Mouse (Mus musculus) adrenal gland, postnatal 14 days (tissue): Measurements from ENCODE around the gene Slc12a8. TPM values are rescaled to one million over a fixed set of nuclear protein-coding genes. Genes with fewer than 3 reads are reported as not detected.

Experiments
- DNase-seq: peaks from one replicate; pipeline ENCODE4 v3.0.0; 2021; ENCODE audit warnings: mixed read lengths
- total RNA-seq: library from RNA; stranded (reverse); gene quantifications from 2 replicates; pipeline ENCODE4 v1.2.3, GENCODE M21; 2021

Slc12a8 gene
- total RNA-seq, 1 experiment from 2014 or later = 0.52 TPM

GRCm38 (mm10) chr16:33675151-33675847 lies 158.2 kb downstream of the Slc12a8 start:
- peak; percentile 21 for DNase-seq

GRCm38 (mm10) chr16:33675848-33676184 lies 158.7 kb downstream of the Slc12a8 start:
- no peak for DNase-seq

DNA sequence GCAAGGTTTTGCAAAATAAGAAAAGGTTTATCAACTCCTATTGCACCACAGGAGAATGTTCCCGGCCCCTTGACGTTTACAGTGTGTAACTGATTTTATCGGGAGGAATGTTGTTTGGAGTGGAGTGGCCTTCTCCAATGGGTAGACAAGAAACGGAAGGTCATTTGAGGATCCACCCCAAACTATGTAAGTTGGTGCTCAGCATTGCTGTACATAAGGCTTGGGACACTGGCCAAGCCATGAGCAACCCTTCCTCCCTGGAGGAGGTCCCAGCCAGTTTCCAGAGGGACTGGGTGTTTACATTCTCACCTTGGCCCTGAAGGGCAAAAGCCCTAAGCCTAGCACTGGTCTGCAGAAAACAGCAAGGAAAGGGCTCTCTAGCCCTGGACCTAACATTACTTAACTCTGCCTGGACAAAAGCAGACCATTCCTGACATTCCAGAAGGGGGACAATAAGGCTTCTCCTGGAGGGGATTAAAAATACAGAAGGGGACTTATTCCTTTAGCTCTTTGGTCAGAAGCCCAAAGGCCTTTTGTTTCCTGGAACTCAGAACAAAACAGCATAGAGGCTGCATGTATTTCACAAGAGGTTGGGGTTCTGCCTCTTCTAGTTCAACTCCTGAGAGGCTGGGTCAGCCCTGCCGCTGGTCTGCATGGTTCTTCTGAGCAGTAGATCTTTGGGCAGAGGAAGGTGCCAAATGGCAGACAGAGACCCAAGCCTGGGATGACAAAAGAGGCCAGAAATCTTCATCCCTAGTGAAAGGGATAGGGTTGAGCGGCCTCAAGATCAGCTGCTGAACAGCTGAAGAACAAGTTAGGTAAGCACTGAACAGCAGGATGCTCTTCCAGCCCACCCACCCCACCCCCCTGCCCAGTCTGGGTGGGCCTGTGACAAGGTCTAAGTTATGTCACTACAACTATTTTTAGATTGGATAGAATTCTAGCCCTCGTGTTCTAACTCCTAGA lies 159.5 kb downstream of the Slc12a8 start:
- DNase-seq = peak; percentile 56

GRCm38 (mm10) chr16:33677313-33677690 lies 160.2 kb downstream of the Slc12a8 start:
- no peak for DNase-seq

DNA sequence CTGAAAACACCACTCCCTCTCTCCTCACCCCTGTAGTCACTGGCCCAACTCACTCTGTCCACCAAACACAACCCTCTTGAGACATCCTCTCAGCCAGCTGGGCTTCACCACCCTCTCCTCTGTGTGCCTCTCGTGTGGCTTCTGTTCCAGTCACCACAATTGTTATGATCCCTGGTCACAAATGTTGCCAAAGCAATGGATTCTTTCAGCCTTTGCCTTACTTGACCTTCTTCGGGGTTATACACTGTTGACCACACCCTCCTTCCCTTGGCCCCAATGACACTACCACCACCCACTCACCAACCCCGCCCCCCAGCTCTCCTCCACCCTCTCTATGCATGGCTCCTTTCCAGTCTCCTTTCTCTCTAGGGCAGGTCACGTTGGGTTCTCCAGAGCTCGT lies 160.8 kb downstream of the Slc12a8 start:
- DNase-seq = peak; percentile 73

- no peak for DNase-seq
Measured at GRCm38 (mm10) chr16:33680271-33680670, 163.1 kb downstream of the Slc12a8 start.

DNA sequence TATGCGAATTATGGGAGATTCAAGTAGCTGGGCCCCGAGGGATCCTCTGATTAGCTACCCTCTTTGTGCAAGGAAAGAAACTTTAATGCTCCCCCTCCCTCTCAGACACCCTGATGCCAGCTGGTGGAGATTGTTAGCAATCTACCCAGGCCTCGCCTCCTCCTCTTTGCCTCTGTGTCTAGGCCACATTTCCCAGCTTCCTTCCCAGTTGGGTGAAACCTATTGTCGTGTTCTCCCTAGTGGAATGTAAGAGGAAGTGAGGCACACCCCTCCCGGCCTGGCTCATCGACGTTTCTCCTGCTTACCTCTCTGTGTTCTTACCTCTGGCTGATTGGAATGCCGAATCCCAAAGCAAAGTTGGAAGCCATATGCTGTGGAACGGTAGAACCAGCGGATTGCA lies 163.7 kb downstream of the Slc12a8 start:
- DNase-seq = peak; percentile 25

GRCm38 (mm10) chr16:33681661-33682060 lies 164.5 kb downstream of the Slc12a8 start:
- no peak for DNase-seq

- DNase-seq = no peak
Measured at GRCm38 (mm10) chr16:33682651-33683050, 165.5 kb downstream of the Slc12a8 start.

GRCm38 (mm10) chr16:33683206-33684161 lies 166.4 kb downstream of the Slc12a8 start:
- no peak for DNase-seq

- DNase-seq = peak; percentile 89
Measured at GRCm38 (mm10) chr16:33684162-33684702, 167.1 kb downstream of the Slc12a8 start, which contains the start of gene Heg1. TSS of gene Heg1 (plus strand) at chr16:33684370.

DNA sequence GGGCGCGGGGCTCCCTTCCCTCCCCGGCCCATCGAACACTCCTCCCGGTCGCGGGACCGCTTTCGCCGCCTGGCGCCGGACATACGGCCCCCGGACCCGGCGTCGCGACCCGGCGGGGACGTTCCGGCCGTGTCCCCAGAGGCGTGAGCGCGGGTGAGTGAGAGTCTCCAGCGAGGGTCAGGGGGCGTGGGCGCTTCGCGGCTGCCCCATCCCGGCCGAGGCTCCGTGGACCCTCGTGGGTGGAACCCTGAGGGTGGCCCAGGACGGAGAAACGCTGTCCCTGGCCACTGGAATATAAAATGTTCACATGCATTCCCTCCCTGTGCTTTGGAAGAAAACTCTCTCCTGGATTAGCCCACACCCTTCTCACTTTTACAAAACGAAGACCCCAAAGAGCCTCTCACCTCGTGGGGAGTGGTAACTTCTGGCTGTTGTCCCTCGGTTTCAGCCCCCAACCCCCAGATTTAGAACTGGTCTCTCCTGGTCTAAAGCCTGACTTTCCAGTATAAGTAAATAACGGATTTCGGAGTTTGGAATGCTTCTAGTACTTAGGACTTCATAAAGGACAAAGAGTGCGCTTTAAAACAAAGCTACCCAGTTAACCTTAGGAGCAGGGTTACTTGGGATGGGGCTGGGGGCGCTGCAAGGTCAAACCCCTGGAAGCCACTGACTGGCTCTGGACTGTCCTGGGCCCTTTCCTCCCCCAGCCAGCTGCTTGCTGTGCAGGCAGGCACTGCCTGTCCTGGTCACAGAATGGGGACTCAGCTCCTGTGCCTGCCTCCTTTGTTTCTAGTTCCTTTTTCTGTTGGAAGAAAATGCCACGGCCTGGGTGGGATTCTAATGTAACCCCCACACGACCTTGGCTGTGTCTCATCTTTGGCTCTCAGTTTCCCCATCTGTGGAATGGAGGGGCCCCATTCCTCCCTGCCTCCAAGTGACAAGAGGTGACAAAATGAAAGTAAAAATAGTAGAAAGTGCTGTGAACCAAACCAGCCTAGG lies 167.9 kb downstream of the Slc12a8 start:
- DNase-seq = peak; percentile 38

DNA sequence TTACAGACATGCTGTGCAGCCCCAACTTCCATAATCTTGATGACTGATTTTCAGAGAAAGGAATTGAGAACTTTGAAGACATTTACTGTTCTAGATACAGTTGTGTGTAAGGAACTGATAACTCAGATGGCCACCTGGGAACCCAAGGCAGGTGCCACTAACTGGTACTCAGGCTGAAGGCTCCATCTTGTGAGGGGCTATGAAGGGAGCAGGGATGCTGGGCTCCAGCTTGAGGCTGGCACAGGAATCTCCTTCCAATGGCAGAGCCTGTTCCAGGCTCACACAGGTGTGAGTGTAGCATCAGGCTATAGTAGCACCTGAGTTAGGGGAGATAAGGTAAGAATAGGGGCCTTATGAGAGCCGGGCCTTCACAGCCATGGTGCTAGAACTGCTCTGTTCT lies 168.9 kb downstream of the Slc12a8 start:
- no peak for DNase-seq

- no peak for DNase-seq
Measured at GRCm38 (mm10) chr16:33687724-33688123, 170.6 kb downstream of the Slc12a8 start.

GRCm38 (mm10) chr16:33690975-33691747 lies 174.0 kb downstream of the Slc12a8 start:
- DNase-seq = no peak

DNA sequence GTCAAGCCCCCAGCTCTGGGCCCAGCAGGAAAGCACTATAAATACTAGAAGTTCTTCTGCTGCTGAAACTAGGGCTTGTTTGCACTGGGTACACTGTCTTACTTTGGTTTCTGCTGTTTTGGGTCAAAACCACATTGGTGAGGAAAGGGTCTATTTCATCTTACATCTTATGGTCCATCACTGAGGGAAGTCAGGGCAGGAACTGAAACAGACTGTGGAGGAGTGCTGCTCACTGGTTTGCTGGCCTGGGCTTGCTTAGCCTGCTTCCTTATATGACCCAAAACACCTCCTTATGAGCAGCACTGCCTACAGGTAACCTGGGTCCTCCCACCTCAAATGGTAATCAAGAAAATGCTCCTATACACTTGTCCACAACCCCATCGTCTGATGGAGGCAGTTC lies 176.4 kb downstream of the Slc12a8 start:
- DNase-seq = no peak

DNA sequence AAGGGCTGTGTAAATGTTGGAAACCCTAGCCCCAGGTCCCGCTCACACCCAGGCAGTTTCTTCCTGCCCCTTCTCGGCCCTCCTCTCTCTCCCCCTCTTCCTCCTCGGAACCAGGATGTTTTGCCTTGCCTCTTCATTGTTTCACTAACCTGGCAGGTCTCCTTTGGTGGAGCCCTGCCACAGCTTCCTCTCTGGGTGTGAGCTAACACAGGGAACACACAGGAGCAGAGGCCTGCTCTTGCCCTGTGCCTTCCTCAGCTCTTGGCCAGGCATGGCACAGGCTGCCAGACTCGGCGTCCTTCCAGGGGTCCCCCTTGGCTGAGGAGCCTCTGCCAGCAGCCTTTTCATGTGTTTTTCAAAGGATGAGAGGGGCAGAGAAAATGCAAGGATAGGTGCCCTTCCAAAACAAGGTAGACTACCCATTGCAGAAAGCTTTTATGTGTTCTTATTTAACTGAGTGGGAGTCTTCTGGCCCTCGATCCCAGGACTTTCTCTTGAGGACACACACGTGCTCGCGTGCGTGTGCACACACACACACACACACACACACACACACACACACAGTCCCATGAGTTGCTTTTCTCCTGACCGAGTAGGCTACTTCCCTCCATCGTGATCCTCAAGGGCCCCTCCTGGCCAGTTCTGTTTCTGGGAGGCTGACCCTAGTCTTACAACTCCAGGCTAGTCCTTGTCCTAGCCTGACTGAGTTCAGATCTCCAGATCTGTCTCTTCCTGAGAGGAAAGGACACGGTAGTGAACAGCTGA lies 179.9 kb downstream of the Slc12a8 start:
- peak; percentile 72 for DNase-seq

DNA sequence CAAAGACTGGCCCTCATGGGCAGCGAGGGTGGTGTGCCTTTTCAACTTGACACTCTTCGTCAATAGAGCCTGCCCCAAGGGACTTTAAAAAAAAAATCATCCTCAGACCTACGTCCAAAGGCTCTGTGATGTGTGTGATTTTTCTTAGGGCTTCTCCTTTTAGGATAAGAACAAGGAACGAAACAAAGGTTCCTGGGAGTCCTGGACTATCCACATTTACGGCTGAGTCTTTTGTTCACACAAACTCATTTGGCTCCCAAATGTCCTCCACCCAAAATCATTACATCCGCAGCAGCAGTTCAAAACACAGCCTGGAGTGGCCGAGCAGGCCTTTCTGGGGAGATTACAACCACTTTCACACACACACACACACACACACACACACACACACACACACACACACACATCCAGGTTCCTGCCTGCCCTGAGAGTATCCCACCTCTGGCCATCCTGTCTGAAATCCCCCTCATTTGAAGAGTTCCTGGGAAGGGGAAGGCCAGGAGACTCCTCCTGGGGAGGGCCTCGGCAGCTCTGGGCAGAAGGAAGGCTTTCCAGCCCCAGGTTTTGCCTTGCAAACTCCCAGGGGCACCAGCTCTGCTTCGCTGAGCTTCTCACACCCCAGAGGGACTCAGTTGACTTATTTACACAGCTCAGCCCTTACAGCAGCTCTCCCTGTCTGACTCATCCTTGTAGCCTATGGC lies 180.6 kb downstream of the Slc12a8 start:
- peak; percentile 44 for DNase-seq
